Mouse (Mus musculus) heart, postnatal 0 days (tissue): Measurements from ENCODE around the gene Timm10b. TPM values are rescaled to one million over a fixed set of nuclear protein-coding genes. Genes with fewer than 3 reads are reported as not detected.

Experiments used
- ATAC-seq: fragments of 200-750 bp; cut with Nextera tagmentation; 2 replicates; pipeline ENCODE4 v1.8.0; 2017; ENCODE audit warnings: low read depth, moderate number of reproducible peaks, moderate library complexity; ENCODE audit not compliant: insufficient read depth
- DNase-seq: peaks from one replicate; pipeline ENCODE4 v3.0.0-alpha.2; 2016; ENCODE audit warnings: low spot score
- H3K27ac ChIP-seq: fragments of 300-500 bp; sonication (generic); 2 replicates; pipeline ENCODE4 v1.5.1; 2014; ENCODE audit warnings: low read depth, mild to moderate bottlenecking
- H3K27me3 ChIP-seq: fragments of 300-500 bp; sonication (generic); 2 replicates; pipeline ENCODE4 v1.6.1; 2014; ENCODE audit warnings: low read length, mixed read lengths; ENCODE audit not compliant: control insufficient read depth, insufficient read depth
- H3K36me3 ChIP-seq: fragments of 300-500 bp; sonication (generic); replicated peaks from 2 replicates; pipeline ENCODE4 v1.6.1; 2014; ENCODE audit warnings: low read length, mixed read lengths; ENCODE audit not compliant: control insufficient read depth, insufficient read depth
- H3K4me1 ChIP-seq: fragments of 300-500 bp; sonication (generic); 2 replicates; pipeline ENCODE4 v1.6.1; 2014; ENCODE audit warnings: antibody characterized with exemption; ENCODE audit not compliant: control insufficient read depth, insufficient read depth
- H3K4me2 ChIP-seq: fragments of 300-500 bp; sonication (generic); 2 replicates; pipeline ENCODE4 v1.6.1; 2014; ENCODE audit warnings: low read depth, mild to moderate bottlenecking, low read length, moderate library complexity
- H3K4me3 ChIP-seq: fragments of 300-500 bp; sonication (generic); 2 replicates; pipeline ENCODE4 v1.5.1; 2014; ENCODE audit warnings: low read depth, low read length
- H3K9ac ChIP-seq: fragments of 300-500 bp; sonication (generic); replicated peaks from 2 replicates; pipeline ENCODE4 v1.6.1; 2014; ENCODE audit warnings: low read depth, low read length, mixed read lengths
- H3K9me3 ChIP-seq: fragments of 300-500 bp; sonication (generic); replicated peaks from 2 replicates; pipeline ENCODE4 v1.6.1; 2016; ENCODE audit warnings: low read length; ENCODE audit not compliant: control insufficient read depth
- CTCF ChIP-seq: IDR thresholded peaks from 2 replicates; pipeline ENCODE4 v1.5.1; 2016; ENCODE audit warnings: antibody characterized with exemption, control low read depth, low read depth
- EP300 ChIP-seq: IDR thresholded peaks from 2 replicates; pipeline ENCODE4 v1.6.1; 2016; ENCODE audit warnings: antibody characterized with exemption, low read depth
- WGBS: fragments of 180-500 bp; shearing (Covaris S2); extraction: QIAGEN DNeasy Blood & Tissue Kit; methylation state at CpG from one replicate; pipeline ENCODE4 v1.1.7; 2014; 5-methylcytosine and 5-hydroxymethylcytosine counted together
- polyA plus RNA-seq: library from polyadenylated mRNA; unstranded; fragments of >200 nt; fragmentation: Nextera tagmentation; extraction: Ambion mirVana; gene quantifications from 2 replicates; pipeline ENCODE4 v1.2.1, GENCODE M21; 2015
- total RNA-seq: library from RNA; depleted of rRNA; stranded (reverse); fragments of >200 nt; gene quantifications from 2 replicates; pipeline ENCODE4 v1.2.3, GENCODE M21; 2014; ENCODE audit warnings: low replicate concordance

Gene Timm10b
- total and polyA plus RNA-seq, 2 experiments from 2014 or later: 128 to 213 TPM

DNA sequence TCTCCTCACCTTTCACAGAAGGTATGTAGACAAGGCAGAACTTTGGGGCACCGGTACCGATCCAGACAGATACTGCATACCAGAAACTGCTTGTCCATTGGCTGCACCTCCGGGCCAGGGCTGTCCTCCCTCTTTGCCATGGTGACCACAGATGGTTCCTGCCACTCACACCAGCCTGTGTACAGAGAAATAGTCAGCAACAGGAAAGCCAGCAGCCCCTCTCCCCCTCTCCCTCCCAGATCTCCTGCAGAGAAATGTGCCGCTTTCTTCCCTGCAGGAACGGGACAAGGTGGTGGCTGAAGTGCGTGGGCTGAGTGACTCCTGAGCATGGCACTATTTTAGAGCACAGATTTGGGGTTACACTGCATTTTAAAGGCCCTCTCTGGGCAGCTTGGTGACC, 14.5 kb upstream of the Timm10b start:
- Histone ChIP-seq H3K27me3 (no peaks in the 10 kb centered on the region), H3K9me3 (no peaks in the 10 kb centered on the region), H3K4me1 (peaks cover 6% of the 10 kb centered on the region), H3K27ac (no peak overlapping the region), H3K9ac (no peak overlapping the region), H3K4me3 (no peak overlapping the region), H3K36me3 (peaks cover 41% of the 10 kb centered on the region), H3K4me2 (no peak overlapping the region)
- DNase-seq (no peak), ATAC-seq (no peak)
- TF ChIP-seq EP300: no peak
- no peak for TF ChIP-seq CTCF
- 69% methylated on average over 6 of the region's 6 CpGs for WGBS

DNA sequence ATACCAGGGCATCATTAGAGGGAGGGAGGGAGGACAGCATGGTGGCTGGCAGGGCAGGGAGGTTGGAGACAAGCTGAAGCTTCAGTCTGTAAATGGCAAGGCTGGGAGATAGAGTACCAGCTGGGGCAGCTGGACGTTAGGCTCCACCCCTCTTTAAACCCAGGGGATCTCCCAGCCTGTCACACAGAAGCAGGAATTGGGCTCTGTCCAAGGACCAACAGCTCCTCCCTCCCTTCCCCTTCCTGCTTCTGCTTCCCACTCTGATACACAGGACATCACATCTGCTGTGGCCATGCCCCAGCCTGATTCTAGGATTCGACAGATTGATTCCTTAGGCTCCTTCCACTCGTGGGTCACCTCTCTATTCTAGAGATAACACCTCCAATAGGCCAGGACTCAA, 11.2 kb upstream of the Timm10b start:
- DNase-seq (peak; percentile 85), ATAC-seq (peak; percentile 72)
- WGBS: 0% methylated on average over 3 of the region's 3 CpGs
- H3K36me3 ChIP-seq: peaks cover 17% of the 10 kb centered on the region
- TF ChIP-seq CTCF (no peak), EP300 (no peak)
- H3K4me1 ChIP-seq: peaks cover 13% of the 10 kb centered on the region
- no peaks in the 10 kb centered on the region for H3K9me3 ChIP-seq
- no peak overlapping the region; the same call in 1 of the 2 replicates for H3K4me2 ChIP-seq
- no peaks in the 10 kb centered on the region for H3K27me3 ChIP-seq
- peak overlapping the region; percentile 67 for H3K27ac ChIP-seq
- no peak overlapping the region for H3K9ac ChIP-seq
- H3K4me3 ChIP-seq: no peak overlapping the region

DNA sequence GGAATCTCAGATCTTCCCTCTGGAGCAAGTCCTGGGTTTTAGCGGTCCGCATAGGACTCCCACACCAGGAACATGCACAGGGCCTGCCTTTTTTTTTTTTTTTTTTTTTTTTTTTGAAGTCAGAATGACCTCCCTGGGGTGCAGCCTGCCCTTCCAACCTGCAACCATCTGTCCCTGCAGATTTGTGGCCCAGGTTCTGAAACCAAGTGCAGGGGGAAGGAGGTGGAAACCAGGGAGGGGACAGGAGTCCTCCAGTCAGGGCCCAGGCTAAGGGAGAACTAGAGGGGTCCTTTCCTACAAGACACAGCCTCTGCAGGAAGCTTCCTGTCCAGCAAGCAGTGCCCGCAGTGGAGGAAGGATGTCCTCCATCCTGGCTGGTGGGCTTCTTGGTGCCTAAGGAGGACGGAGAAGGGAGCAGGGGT, 7.3 kb upstream of the Timm10b start:
- no peak for TF ChIP-seq CTCF
- no peak for TF ChIP-seq EP300
- ATAC-seq: no peak
- H3K9me3 ChIP-seq: no peaks in the 10 kb centered on the region
- WGBS: 17% methylated on average over 4 of the region's 4 CpGs
- H3K4me2 ChIP-seq: peak overlapping the region; percentile 80
- H3K27ac ChIP-seq: peak overlapping the region; percentile 56; the same call in 1 of the 2 replicates
- peak overlapping the region; percentile 72 for H3K4me3 ChIP-seq
- DNase-seq: no peak
- H3K27me3 ChIP-seq: no peaks in the 10 kb centered on the region
- peak overlapping the region; percentile 74 for H3K9ac ChIP-seq
- H3K4me1 ChIP-seq: peaks cover 25% of the 10 kb centered on the region
- H3K36me3 ChIP-seq: peaks cover 21% of the 10 kb centered on the region

DNA sequence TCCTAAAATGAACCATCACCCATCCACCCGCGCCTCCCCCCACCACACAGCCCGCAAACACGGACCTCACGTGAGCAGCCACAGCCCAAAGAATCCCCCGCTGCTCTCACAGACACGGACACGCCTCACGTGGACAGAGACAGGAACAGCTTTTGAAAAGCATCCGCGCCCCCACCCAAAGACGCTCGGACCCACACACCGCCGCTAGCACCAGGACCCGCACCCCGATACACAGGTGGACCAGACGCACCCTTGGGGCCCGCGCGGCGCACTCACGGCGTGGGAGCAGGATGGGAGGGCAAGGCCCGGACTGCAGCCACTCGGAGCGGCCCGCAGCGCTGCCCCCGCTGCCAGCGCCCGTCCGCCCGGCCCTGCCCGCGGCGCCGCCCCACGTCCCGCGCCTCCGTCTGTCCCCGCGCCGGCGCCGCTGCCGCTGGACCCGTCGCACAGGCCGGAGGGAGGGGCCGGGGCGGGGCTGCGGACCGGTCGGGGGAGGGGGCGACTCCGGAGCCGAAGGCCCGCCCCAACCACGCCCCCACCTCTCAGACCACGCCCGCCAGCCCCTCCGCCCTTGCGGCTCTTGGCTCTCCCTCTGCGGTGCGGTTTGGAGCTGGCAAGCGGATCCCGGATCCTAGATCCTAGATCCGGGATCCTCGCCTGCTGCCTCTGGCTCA, 6.6 kb upstream of the Timm10b start, which contains the start of gene Trim3:
TSS of gene Trim3 (minus strand) at position 445 of the 674 bp plus-strand sequence.
- DNase-seq (peak; percentile 90), ATAC-seq (peak; percentile 93)
- under 1% methylated on average over 42 of the region's 71 CpGs for WGBS
- H3K4me1 ChIP-seq: peaks cover 25% of the 10 kb centered on the region
- TF ChIP-seq CTCF: no peak
- peak within 1 kb of the TSS; percentile 61 for H3K27ac ChIP-seq
- peaks cover 24% of the 10 kb centered on the region for H3K36me3 ChIP-seq
- H3K9me3 ChIP-seq: no peaks in the 10 kb centered on the region
- peak within 1 kb of the TSS; percentile 80 for H3K4me2 ChIP-seq
- no peaks in the 10 kb centered on the region for H3K27me3 ChIP-seq
- peak within 1 kb of the TSS; percentile 72 for H3K4me3 ChIP-seq
- peak within 1 kb of the TSS; percentile 74 for H3K9ac ChIP-seq

DNA sequence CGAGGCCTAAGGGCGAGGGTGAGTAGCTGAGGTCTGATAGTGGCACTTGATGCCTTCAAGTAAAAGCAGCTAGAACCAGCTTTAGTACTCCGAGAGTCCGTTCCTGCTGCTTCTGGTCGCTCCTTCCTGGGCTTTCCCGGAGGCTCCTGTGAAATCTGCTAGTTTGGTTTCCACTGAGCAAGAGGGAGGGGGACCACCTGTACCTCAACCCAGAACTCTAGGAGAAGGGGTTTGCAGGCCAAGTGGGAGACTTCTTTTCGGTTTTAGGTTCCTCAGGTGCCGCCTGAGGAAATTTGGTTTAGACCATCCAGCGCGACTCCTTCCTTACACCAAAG, 6.1 kb upstream of the Timm10b start:
- WGBS: 3% methylated on average over 10 of the region's 10 CpGs
- Histone ChIP-seq H3K36me3 (peaks cover 24% of the 10 kb centered on the region), H3K4me3 (peak overlapping the region; percentile 72), H3K4me2 (peak overlapping the region; percentile 80), H3K4me1 (peaks cover 25% of the 10 kb centered on the region; the same call in 1 of the 2 replicates), H3K9ac (peak overlapping the region; percentile 74), H3K9me3 (no peaks in the 10 kb centered on the region), H3K27ac (peak overlapping the region; percentile 61), H3K27me3 (no peaks in the 10 kb centered on the region)
- ATAC-seq (no peak), DNase-seq (no peak)
- TF ChIP-seq CTCF (no peak), EP300 (no peak)
